Mouse (Mus musculus): Measurements from ENCODE around the gene Gimap7.

DNA sequence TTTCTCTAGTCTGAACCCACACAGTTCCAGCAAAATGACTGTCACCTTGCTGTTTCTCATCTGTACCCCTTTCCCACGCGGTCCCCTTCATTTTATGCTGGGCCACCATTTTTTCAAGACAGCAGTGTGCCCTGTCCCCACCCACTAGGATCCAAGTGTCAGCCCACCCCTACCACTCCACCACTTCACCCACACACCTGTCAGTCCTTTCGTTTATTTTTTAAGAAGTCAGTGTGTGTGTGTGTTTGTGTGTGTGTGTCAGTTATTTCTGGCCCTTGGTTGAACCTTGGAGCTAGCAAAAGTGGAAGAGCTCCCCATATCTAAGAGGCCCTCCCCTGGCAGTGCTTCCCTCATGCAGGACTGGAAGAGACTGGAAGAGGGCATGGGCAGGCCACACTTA, 50.5 kb downstream of the Gimap7 start:
- TF ChIP-seq POLR2A (IDR thresholded peaks at IDR 0.05; ENCODE audit: insufficient read depth, low read length) (no peak), EP300 (IDR thresholded peaks at IDR 0.05; ENCODE audit: insufficient read depth, low read depth, low read length) (no peak)
